Mouse (Mus musculus): ENCODE results near the gene Alkbh6.

- TF ChIP-seq USF1 (IDR thresholded peaks at IDR 0.05; ENCODE audit: low read depth) (no peak), CTCF (IDR thresholded peaks at IDR 0.05; ENCODE audit: control insufficient read depth, insufficient read depth, insufficient read length) (no peak)
Measured at GRCm38 (mm10) chr7:30295103-30295502, 13.4 kb upstream of the Alkbh6 start.
